11 mouse cellular contexts compared by ENCODE assay signal in the genomic region with DNA sequence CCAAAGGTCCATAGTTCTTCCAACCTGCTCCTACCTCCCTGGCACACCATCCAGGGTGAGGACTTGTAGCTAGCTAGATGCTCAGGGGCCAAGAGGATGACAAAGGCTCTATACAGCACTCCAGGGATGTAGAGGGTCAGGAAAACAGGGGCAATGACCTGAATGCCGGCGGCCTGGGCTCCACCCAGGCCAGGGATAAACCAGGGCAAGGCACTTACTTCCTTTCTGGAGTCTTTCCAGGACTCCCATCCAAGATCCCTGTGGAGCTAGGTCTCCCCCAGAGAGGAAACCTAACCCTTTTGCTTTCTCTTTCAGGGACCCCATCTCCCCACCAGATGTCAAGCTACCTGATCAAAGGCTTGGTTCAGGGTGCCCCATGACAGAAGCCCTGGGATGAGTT. TPM values are rescaled to one million over a fixed set of nuclear protein-coding genes. Genes with fewer than 3 reads are reported as not detected.
DNase-seq lines count a peak whose midpoint lies in the region; ATAC-seq and TF ChIP-seq lines count a peak whose summit lies in the region.
"Had no signal": no experiment of that assay in that cellular context is flagged by ENCODE, and none has a peak within 500 bp of the region (broad histone marks: within the 10 kb centered on the region; RNA-seq: fewer than 3 reads in every experiment).

No protein-coding gene starts in this region.

- H3K4me1 ChIP-seq in hindbrain, embryonic 12.5 days = peaks cover 50% of the 10 kb centered on the region
- H3K4me1 ChIP-seq in hindbrain, embryonic 13.5 days (replicated peaks) = peaks cover 64% of the 10 kb centered on the region
- peaks cover 74% of the 10 kb centered on the region for H3K4me1 ChIP-seq in embryonic facial prominence, embryonic 13.5 days
- H3K4me1 ChIP-seq in limb, embryonic 13.5 days = peaks cover 94% of the 10 kb centered on the region
- 0 out of 2 replicates have a peak, but pooled peaks cover 3% of the 10 kb centered on the region for H3K4me1 ChIP-seq in stomach, postnatal 0 days (replicated peaks; ENCODE audit: control insufficient read depth, insufficient read depth)

- no peaks in the 10 kb centered on the region for H3K9me3 ChIP-seq in hindbrain, embryonic 12.5 days (replicated peaks)
- H3K9me3 ChIP-seq in hindbrain, embryonic 13.5 days = no peaks in the 10 kb centered on the region
- no peaks in the 10 kb centered on the region for H3K9me3 ChIP-seq in embryonic facial prominence, embryonic 13.5 days
- H3K9me3 ChIP-seq in limb, embryonic 13.5 days = no peaks in the 10 kb centered on the region
- no peaks in the 10 kb centered on the region for H3K9me3 ChIP-seq in stomach, postnatal 0 days (ENCODE audit: control insufficient read depth, low read length)

- WGBS in hindbrain, embryonic 12.5 days = 30% methylated on average over 2 of the region's 2 CpGs
- WGBS in hindbrain, embryonic 13.5 days = 33% methylated on average over 2 of the region's 2 CpGs
- 15% methylated on average over 2 of the region's 2 CpGs for WGBS in embryonic facial prominence, embryonic 13.5 days
- 61% methylated on average over 2 of the region's 2 CpGs for WGBS in limb, embryonic 13.5 days
- 21% methylated on average over 2 of the region's 2 CpGs for WGBS in stomach, postnatal 0 days

- H3K4me2 ChIP-seq in hindbrain, embryonic 12.5 days (replicated peaks) = no peak overlapping the region
- H3K4me2 ChIP-seq in hindbrain, embryonic 13.5 days = no peak overlapping the region
- H3K4me2 ChIP-seq in embryonic facial prominence, embryonic 13.5 days = no peak overlapping the region
- H3K4me2 ChIP-seq in limb, embryonic 13.5 days (replicated peaks) = no peak overlapping the region
- H3K4me2 ChIP-seq in stomach, postnatal 0 days (replicated peaks; ENCODE audit: low read depth) = no peak overlapping the region

- no peaks in the 10 kb centered on the region for H3K27me3 ChIP-seq in hindbrain, embryonic 12.5 days
- H3K27me3 ChIP-seq in hindbrain, embryonic 13.5 days = no peaks in the 10 kb centered on the region
- no peaks in the 10 kb centered on the region for H3K27me3 ChIP-seq in embryonic facial prominence, embryonic 13.5 days
- H3K27me3 ChIP-seq in limb, embryonic 13.5 days = no peaks in the 10 kb centered on the region
- no peaks in the 10 kb centered on the region for H3K27me3 ChIP-seq in stomach, postnatal 0 days (ENCODE audit: control insufficient read depth, insufficient read depth, low read length)

- no peak for TF ChIP-seq EP300 in stomach, postnatal 0 days (optimal IDR thresholded peaks at IDR 0.05)

- ATAC-seq in hindbrain, embryonic 12.5 days (ENCODE audit: low FRiP score) = no peak
- no peak for ATAC-seq in hindbrain, embryonic 13.5 days (ENCODE audit: low FRiP score)
- ATAC-seq in embryonic facial prominence, embryonic 13.5 days (ENCODE audit: insufficient number of reproducible peaks, insufficient read depth, low FRiP score, low TSS enrichment, low read depth) = no peak
- no peak for ATAC-seq in limb, embryonic 13.5 days (ENCODE audit: low FRiP score, low read depth)
- ATAC-seq in megakaryocyte-erythroid progenitor cell, adult 5-6 weeks (replicated peaks; ENCODE audit: low FRiP score, low TSS enrichment, poor library complexity, severe bottlenecking) = no peak
- ATAC-seq in stomach, postnatal 0 days (ENCODE audit: low FRiP score, low TSS enrichment) = no peak

- no peak for TF ChIP-seq CTCF in stomach, postnatal 0 days (IDR thresholded peaks at IDR 0.05; ENCODE audit: low read depth)

- H3K27ac ChIP-seq in hindbrain, embryonic 12.5 days = peak overlapping the region; percentile 26
- no peak overlapping the region for H3K27ac ChIP-seq in hindbrain, embryonic 13.5 days
- peak overlapping the region; percentile 45 for H3K27ac ChIP-seq in embryonic facial prominence, embryonic 13.5 days
- H3K27ac ChIP-seq in limb, embryonic 13.5 days = peak overlapping the region; percentile 39; the same call in 1 of the 2 replicates
- H3K27ac ChIP-seq in stomach, postnatal 0 days (replicated peaks) = no peak overlapping the region
- H3K27ac ChIP-seq: macrophage had no signal

- DNase-seq in kidney, adult 18-20 months = peak; percentile 20
- DNase-seq in cerebellum, postnatal 10 days = no peak
- DNase-seq in stomach, postnatal 0 days (ENCODE audit: low spot score) = no peak
- DNase-seq: cerebellum, adult 9-10 months; thymus, adult 18-20 months had no signal

- no peaks in the 10 kb centered on the region for H3K36me3 ChIP-seq in hindbrain, embryonic 12.5 days
- no peaks in the 10 kb centered on the region for H3K36me3 ChIP-seq in hindbrain, embryonic 13.5 days
- H3K36me3 ChIP-seq in embryonic facial prominence, embryonic 13.5 days = no peaks in the 10 kb centered on the region
- no peaks in the 10 kb centered on the region for H3K36me3 ChIP-seq in limb, embryonic 13.5 days
- H3K36me3 ChIP-seq in stomach, postnatal 0 days (ENCODE audit: control insufficient read depth, insufficient read depth, low read length) = no peaks in the 10 kb centered on the region

- H3K4me3 ChIP-seq in hindbrain, embryonic 12.5 days = no peak overlapping the region
- H3K4me3 ChIP-seq in hindbrain, embryonic 13.5 days = no peak overlapping the region
- no peak overlapping the region for H3K4me3 ChIP-seq in embryonic facial prominence, embryonic 13.5 days
- H3K4me3 ChIP-seq in limb, embryonic 13.5 days = no peak overlapping the region
- no peak overlapping the region for H3K4me3 ChIP-seq in stomach, postnatal 0 days (ENCODE audit: low read depth, low read length)

- H3K9ac ChIP-seq in hindbrain, embryonic 12.5 days = no peak overlapping the region
- no peak overlapping the region for H3K9ac ChIP-seq in hindbrain, embryonic 13.5 days
- H3K9ac ChIP-seq in embryonic facial prominence, embryonic 13.5 days = no peak overlapping the region
- H3K9ac ChIP-seq in limb, embryonic 13.5 days = no peak overlapping the region; the same call in 1 of the 2 replicates
- H3K9ac ChIP-seq in stomach, postnatal 0 days (ENCODE audit: low read length) = no peak overlapping the region

RNA-seq across cellular contexts. Expression of a gene that starts 30.5 kb away (rescaled TPM):
- polyA plus RNA-seq in hindbrain, embryonic 12.5 days (2016; fragmentation: Nextera tagmentation; extraction: Ambion mirVana) = 58.1 and 63.0 TPM in 2 replicates
- polyA plus RNA-seq in hindbrain, embryonic 13.5 days (2015; fragmentation: Nextera tagmentation; extraction: Ambion mirVana) = 39.6 and 39.9 TPM in 2 replicates
- 30.5 and 33.3 TPM in 2 replicates for polyA plus RNA-seq in embryonic facial prominence, embryonic 13.5 days (2015; fragmentation: Nextera tagmentation; extraction: Ambion mirVana)
- polyA plus RNA-seq in limb, embryonic 13.5 days (2015; fragmentation: Nextera tagmentation; extraction: Ambion mirVana) = 26.4 and 27.2 TPM in 2 replicates
- not detected in 2 replicates for total RNA-seq in megakaryocyte-erythroid progenitor cell, adult 5-6 weeks (2014; fragmentation: Nextera tagmentation)
- total RNA-seq in megakaryocyte-erythroid progenitor cell, adult 5-6 weeks (2017) = not detected in 2 replicates
- polyA plus RNA-seq in stomach, postnatal 0 days (2015; fragmentation: Nextera tagmentation; extraction: Ambion mirVana) = 2.6 and 2.8 TPM in 2 replicates
- polyA plus RNA-seq: macrophage had no signal

Comparison
In these comparisons a context has a peak if more than half of its experiments do, and no peak if none do; other contexts are left out.
1. H3K27ac ChIP-seq: peak in hindbrain, embryonic 12.5 days (single experiment), embryonic facial prominence, embryonic 13.5 days (single experiment) and limb, embryonic 13.5 days (single experiment); none in hindbrain, embryonic 13.5 days (single experiment) and stomach, postnatal 0 days (single experiment).